Mouse (Mus musculus): Measurements from ENCODE around the gene Pes1. TPM values are rescaled to one million over a fixed set of nuclear protein-coding genes. Genes with fewer than 3 reads are reported as not detected.

Pes1 gene
- total and polyA plus RNA-seq, 3 experiments = 240 to 498 (median 301) TPM

- peaks cover 12 to 23% of the 10 kb centered on the region in 2 experiments for H3K36me3 ChIP-seq (ENCODE audit: control insufficient read depth in 1 of 2, insufficient read depth in 2 of 2, low read length in 2 of 2)
- peak overlapping the region; percentile 96 for H3K27ac ChIP-seq (ENCODE audit: control insufficient read depth, low read depth, low read length)
- H3K4me3 ChIP-seq (ENCODE audit: control insufficient read depth in 1 of 2, insufficient read depth in 1 of 2, low read depth in 2 of 2, low read length in 2 of 2) = peak overlapping the region; percentile 85 to 93
- H3K79me2 ChIP-seq (ENCODE audit: control insufficient read depth, insufficient read depth, low read length, poor library complexity) = peaks cover 43% of the 10 kb centered on the region
- H3K4me1 ChIP-seq (ENCODE audit: control insufficient read depth in 1 of 2, insufficient read depth in 2 of 2, low read length in 2 of 2) = peaks cover 10 to 19% of the 10 kb centered on the region in 2 experiments
- peak; percentile 89 for DNase-seq (ENCODE audit: low read depth, low spot score)
- no peaks in the 10 kb centered on the region for H3K9me3 ChIP-seq (replicated peaks; ENCODE audit: insufficient read depth, low read length)
- H3K27me3 ChIP-seq (ENCODE audit: control insufficient read depth in 1 of 2, insufficient read depth in 2 of 2, low read length in 2 of 2) = peaks cover 0 to 3% of the 10 kb centered on the region in 2 experiments; a peak in 1 of 4 replicates
- H3K9ac ChIP-seq (ENCODE audit: control insufficient read depth, low read depth, low read length, poor library complexity, severe bottlenecking) = peak overlapping the region; percentile 71
- peak; percentile 82 for TF ChIP-seq TAL1 (IDR thresholded peaks at IDR 0.05; ENCODE audit: low read length)
- TF ChIP-seq ELF1 (IDR thresholded peaks at IDR 0.05; ENCODE audit: low read depth, low read length) = no peak
- TF ChIP-seq HCFC1 (IDR thresholded peaks at IDR 0.05; ENCODE audit: low read depth, low read length) = peak; percentile 54; the same call in 1 of the 2 replicates
- peak; percentile 54; the same call in 1 of the 2 replicates for TF ChIP-seq MAX (IDR thresholded peaks at IDR 0.05; ENCODE audit: low read length)
- no peak; a peak in 1 of 4 replicates for TF ChIP-seq POLR2A (IDR thresholded peaks at IDR 0.05; ENCODE audit: control insufficient read depth in 1 of 2, insufficient read depth in 1 of 2, low read depth in 1 of 2, low read length in 2 of 2, poor library complexity in 1 of 2)
- TF ChIP-seq CTCF (IDR thresholded peaks at IDR 0.05 in 2 of 3, conservative IDR thresholded peaks at IDR 0.05 in 1 of 3; ENCODE audit: control insufficient read depth in 1 of 3, insufficient read depth in 1 of 3, low read depth in 2 of 3, low read length in 3 of 3, poor library complexity in 1 of 3, severe bottlenecking in 1 of 3) = no peak
- no peak for TF ChIP-seq GABPA (IDR thresholded peaks at IDR 0.05; ENCODE audit: low read depth, low read length)
- TF ChIP-seq ZC3H11A (IDR thresholded peaks at IDR 0.05; ENCODE audit: low read depth, low read length) = no peak
- peak; percentile 76 for TF ChIP-seq RCOR1 (IDR thresholded peaks at IDR 0.05; ENCODE audit: low read depth, low read length)
- TF ChIP-seq MEF2A (IDR thresholded peaks at IDR 0.05; ENCODE audit: extremely low read depth, insufficient replicate concordance, low read depth, low read length, poor library complexity, severe bottlenecking) = no peak
- peak; percentile 56 for TF ChIP-seq MXI1 (IDR thresholded peaks at IDR 0.05; ENCODE audit: low read depth, low read length)
- peak; percentile 89 to 94 for TF ChIP-seq EP300 (IDR thresholded peaks at IDR 0.05; ENCODE audit: low read depth in 1 of 2, low read length in 2 of 2)
- TF ChIP-seq USF1 (IDR thresholded peaks at IDR 0.05; ENCODE audit: low read depth, low read length) = no peak
- peak; percentile 49; the same call in 1 of the 2 replicates for TF ChIP-seq BHLHE40 (IDR thresholded peaks at IDR 0.05; ENCODE audit: borderline replicate concordance, low read depth, low read length)
- no peak for TF ChIP-seq POLR2AphosphoS5 (IDR thresholded peaks at IDR 0.05; ENCODE audit: borderline replicate concordance, low read depth, low read length)
- TF ChIP-seq E2F4 (IDR thresholded peaks at IDR 0.05; ENCODE audit: borderline replicate concordance, low read depth, low read length) = no peak
- no peak for TF ChIP-seq CHD2 (IDR thresholded peaks at IDR 0.05; ENCODE audit: low read length)
- TF ChIP-seq SMC3 (IDR thresholded peaks at IDR 0.05; ENCODE audit: low read depth, low read length) = no peak
- peak; percentile 58; the same call in 1 of the 2 replicates for TF ChIP-seq TBP (IDR thresholded peaks at IDR 0.05; ENCODE audit: low read depth, low read length)
- TF ChIP-seq GATA1 (IDR thresholded peaks at IDR 0.05; ENCODE audit: low read depth, low read length) = peak; percentile 90
- 0 out of 2 replicates have a peak, but pooled peaks have one; percentile 3 for TF ChIP-seq KAT2A (conservative IDR thresholded peaks at IDR 0.05; ENCODE audit: low read depth, low read length)
- no peak for TF ChIP-seq ZKSCAN1 (IDR thresholded peaks at IDR 0.05; ENCODE audit: low read depth, low read length)
- peak; percentile 31 for TF ChIP-seq NELFE (IDR thresholded peaks at IDR 0.05; ENCODE audit: low read depth, low read length)
- peak; percentile 4; the same call in 1 of the 2 replicates for TF ChIP-seq MAZ (IDR thresholded peaks at IDR 0.05; ENCODE audit: low read depth, low read length)
- peak; percentile 74 for TF ChIP-seq MYC (IDR thresholded peaks at IDR 0.05; ENCODE audit: low read depth, low read length)
- no peak for TF ChIP-seq UBTF (IDR thresholded peaks at IDR 0.05; ENCODE audit: borderline replicate concordance, insufficient read depth, low read depth, low read length)
- TF ChIP-seq RAD21 (IDR thresholded peaks at IDR 0.05; ENCODE audit: low read depth, low read length) = no peak
- peak; percentile 67; the same call in 1 of the 2 replicates for TF ChIP-seq ETS1 (IDR thresholded peaks at IDR 0.05; ENCODE audit: low read depth, low read length)
- no peak for TF ChIP-seq JUND (IDR thresholded peaks at IDR 0.05; ENCODE audit: low read depth, low read length)
- TF ChIP-seq MAFK (IDR thresholded peaks at IDR 0.05; ENCODE audit: borderline replicate concordance, low read depth, low read length) = no peak
- TF ChIP-seq ZMIZ1 (IDR thresholded peaks at IDR 0.05; ENCODE audit: low read depth, low read length) = 0 out of 2 replicates have a peak, but pooled peaks have one; percentile 12
- TF ChIP-seq SIN3A (IDR thresholded peaks at IDR 0.05; ENCODE audit: low read length) = peak; percentile 71
- TF ChIP-seq MYB (IDR thresholded peaks at IDR 0.05; ENCODE audit: low read depth, low read length) = no peak
- peak; percentile 98 for TF ChIP-seq ZNF384 (IDR thresholded peaks at IDR 0.05; ENCODE audit: low read depth, low read length)
- peak; percentile 37; the same call in 1 of the 2 replicates for TF ChIP-seq POLR2AphosphoS2 (IDR thresholded peaks at IDR 0.05; ENCODE audit: low read length)
- TF ChIP-seq TCF12 (IDR thresholded peaks at IDR 0.05; ENCODE audit: low read depth, low read length) = peak; percentile 83
Measured at GRCm38 (mm10) chr11:3964416-3965172, 819 bp downstream of the Pes1 start.
